Mouse (Mus musculus): ENCODE data around the gene Tor1aip2.

DNA sequence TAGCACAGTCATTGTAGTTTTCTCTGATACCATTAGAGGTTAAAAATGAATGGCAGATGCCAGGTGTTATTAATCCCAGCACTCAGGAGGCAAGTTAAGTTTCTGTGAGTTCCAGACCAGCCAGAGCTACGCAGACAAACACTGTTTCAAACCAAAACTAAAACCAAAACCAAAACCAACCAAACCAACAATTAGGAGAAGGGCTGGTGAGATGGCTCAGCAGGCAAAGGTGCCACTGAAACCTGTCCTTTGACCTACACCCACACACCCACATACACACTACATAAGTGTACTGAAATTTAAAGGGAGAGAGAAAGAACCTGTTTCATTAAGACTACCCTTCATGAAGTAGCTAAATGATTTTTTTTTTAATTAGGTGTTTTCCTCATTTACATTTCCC is 26.2 kb upstream of the Tor1aip2 start:
- TF ChIP-seq CHD2 (IDR thresholded peaks at IDR 0.05; ENCODE audit: low read depth, low read length) (no peak), ZNF384 (IDR thresholded peaks at IDR 0.05; ENCODE audit: low read depth, low read length) (no peak), MAFK (IDR thresholded peaks at IDR 0.05; ENCODE audit: insufficient read depth, low read depth, low read length) (no peak), ZC3H11A (IDR thresholded peaks at IDR 0.05; ENCODE audit: borderline replicate concordance, low read depth, low read length) (no peak), HCFC1 (IDR thresholded peaks at IDR 0.05; ENCODE audit: borderline replicate concordance, insufficient read depth, low read length) (no peak)

All from ES-E14 (cell line).